Mouse (Mus musculus) heart, embryonic 16.5 days (tissue): Measurements from ENCODE around the gene Dnajb12. TPM values are rescaled to one million over a fixed set of nuclear protein-coding genes. Genes with fewer than 3 reads are reported as not detected.
A peak's percentile ranks its signal among the peaks of the same experiment; 100 is the strongest.

Experiments
- ATAC-seq: fragments of 200-750 bp; cut with Nextera tagmentation; replicated peaks from 2 replicates; pipeline ENCODE4 v1.8.0; 2017; ENCODE audit warnings: moderate number of reproducible peaks; ENCODE audit not compliant: insufficient read depth, low FRiP score; ENCODE audit errors: extremely low read depth
- H3K27ac ChIP-seq: fragments of 300-500 bp; sonication (generic); 2 replicates; pipeline ENCODE4 v1.5.1; 2014; ENCODE audit warnings: mild to moderate bottlenecking, low read length, control low read depth, moderate library complexity
- H3K27me3 ChIP-seq: fragments of 300-500 bp; sonication (generic); 2 replicates; pipeline ENCODE4 v1.6.1; 2014; ENCODE audit warnings: low read length, mixed read lengths; ENCODE audit not compliant: control insufficient read depth, insufficient read depth
- H3K36me3 ChIP-seq: fragments of 300-500 bp; sonication (generic); 2 replicates; pipeline ENCODE4 v1.6.1; 2014; ENCODE audit not compliant: control insufficient read depth, insufficient read depth
- H3K4me1 ChIP-seq: fragments of 300-500 bp; sonication (generic); 2 replicates; pipeline ENCODE4 v1.6.1; 2014; ENCODE audit warnings: low read length, mixed read lengths; ENCODE audit not compliant: control insufficient read depth, insufficient read depth
- H3K4me2 ChIP-seq: fragments of 300-500 bp; sonication (generic); 2 replicates; pipeline ENCODE4 v1.6.1; 2014; ENCODE audit warnings: low read depth, mild to moderate bottlenecking, control low read depth, low read length
- H3K4me3 ChIP-seq: fragments of 300-500 bp; sonication (generic); 2 replicates; pipeline ENCODE4 v1.5.1; 2014; ENCODE audit warnings: mild to moderate bottlenecking, control low read depth, low read length
- H3K9ac ChIP-seq: fragments of 300-500 bp; sonication (generic); 2 replicates; pipeline ENCODE4 v1.6.1; 2014; ENCODE audit warnings: low read length, control low read depth
- H3K9me3 ChIP-seq: fragments of 300-500 bp; sonication (generic); replicated peaks from 2 replicates; pipeline ENCODE4 v1.6.1; 2016; ENCODE audit warnings: low read length; ENCODE audit not compliant: control insufficient read depth
- WGBS: fragments of 180-500 bp; shearing (Covaris S2); extraction: QIAGEN DNeasy Blood & Tissue Kit; methylation state at CpG from one replicate; pipeline ENCODE4 v1.1.7; 2014; 5-methylcytosine and 5-hydroxymethylcytosine counted together
- polyA plus RNA-seq: library from polyadenylated mRNA; unstranded; fragments of >200 nt; fragmentation: Nextera tagmentation; extraction: Ambion mirVana; gene quantifications from 2 replicates; pipeline ENCODE4 v1.2.1, GENCODE M21; 2015

Dnajb12 gene
- polyA plus RNA-seq, 1 experiment from 2014 or later = 26.3 TPM

GRCm38 (mm10) chr10:59878823-59879222, 533 bp upstream of the Dnajb12 start:
- no peaks in the 10 kb centered on the region for H3K27me3 ChIP-seq
- 16% methylated on average over 5 of the region's 5 CpGs for WGBS
- no peaks in the 10 kb centered on the region for H3K9me3 ChIP-seq
- H3K4me1 ChIP-seq = peaks cover 10% of the 10 kb centered on the region
- H3K4me3 ChIP-seq = peak overlapping the region; percentile 70
- peak overlapping the region; percentile 64 for H3K9ac ChIP-seq
- no peak for ATAC-seq
- H3K27ac ChIP-seq = peak overlapping the region; percentile 98
- H3K36me3 ChIP-seq = no peaks in the 10 kb centered on the region
- peak overlapping the region; percentile 76 for H3K4me2 ChIP-seq

- Histone ChIP-seq H3K9me3 (no peaks in the 10 kb centered on the region), H3K27ac (peak overlapping the region; percentile 98), H3K4me3 (peak overlapping the region; percentile 70), H3K27me3 (no peaks in the 10 kb centered on the region), H3K36me3 (no peaks in the 10 kb centered on the region), H3K4me2 (peak overlapping the region; percentile 84), H3K4me1 (peaks cover 10% of the 10 kb centered on the region), H3K9ac (peak overlapping the region; percentile 84)
- WGBS = under 1% methylated on average over 13 of the region's 13 CpGs
- peak; percentile 63 for ATAC-seq
These were observed 652 bp downstream of the Dnajb12 start for GRCm38 (mm10) chr10:59880029-59880386.

- Histone ChIP-seq H3K9ac (peak overlapping the region; percentile 84), H3K27me3 (no peaks in the 10 kb centered on the region), H3K4me2 (peak overlapping the region; percentile 84), H3K4me3 (peak overlapping the region; percentile 70), H3K9me3 (no peaks in the 10 kb centered on the region), H3K36me3 (no peaks in the 10 kb centered on the region), H3K4me1 (peaks cover 10% of the 10 kb centered on the region), H3K27ac (no peak overlapping the region)
- no peak for ATAC-seq
- 83% methylated on average over 7 of the region's 7 CpGs for WGBS
These were observed 1.5 kb downstream of the Dnajb12 start for GRCm38 (mm10) chr10:59880837-59881236.

GRCm38 (mm10) chr10:59884327-59885173, 5.2 kb downstream of the Dnajb12 start:
- no peaks in the 10 kb centered on the region for H3K9me3 ChIP-seq
- H3K27me3 ChIP-seq = no peaks in the 10 kb centered on the region
- no peak overlapping the region for H3K27ac ChIP-seq
- peaks cover 10% of the 10 kb centered on the region for H3K4me1 ChIP-seq
- no peak overlapping the region for H3K4me2 ChIP-seq
- 89% methylated on average over 10 of the region's 10 CpGs for WGBS
- no peak for ATAC-seq
- no peak overlapping the region for H3K4me3 ChIP-seq
- no peaks in the 10 kb centered on the region for H3K36me3 ChIP-seq
- no peak overlapping the region for H3K9ac ChIP-seq

- no peak overlapping the region for H3K27ac ChIP-seq
- no peak overlapping the region for H3K4me3 ChIP-seq
- peaks cover 8% of the 10 kb centered on the region for H3K4me1 ChIP-seq
- WGBS = 82% methylated on average over 14 of the region's 14 CpGs
- H3K4me2 ChIP-seq = no peak overlapping the region
- no peaks in the 10 kb centered on the region for H3K36me3 ChIP-seq
- no peak overlapping the region for H3K9ac ChIP-seq
- H3K27me3 ChIP-seq = no peaks in the 10 kb centered on the region
- no peaks in the 10 kb centered on the region for H3K9me3 ChIP-seq
- no peak for ATAC-seq
These were observed 6.1 kb downstream of the Dnajb12 start for GRCm38 (mm10) chr10:59885174-59886080.

GRCm38 (mm10) chr10:59886081-59886466, 6.7 kb downstream of the Dnajb12 start:
- no peak overlapping the region for H3K9ac ChIP-seq
- no peaks in the 10 kb centered on the region; the same call in 1 of the 2 replicates for H3K36me3 ChIP-seq
- no peak overlapping the region for H3K4me2 ChIP-seq
- no peaks in the 10 kb centered on the region for H3K9me3 ChIP-seq
- no peak for ATAC-seq
- no peaks in the 10 kb centered on the region for H3K27me3 ChIP-seq
- no peak overlapping the region for H3K27ac ChIP-seq
- 100% methylated on average over 1 of the region's 1 CpGs for WGBS
- no peak overlapping the region for H3K4me3 ChIP-seq
- H3K4me1 ChIP-seq = peaks cover 1% of the 10 kb centered on the region

- Histone ChIP-seq H3K4me1 (no peaks in the 10 kb centered on the region; the same call in 1 of the 2 replicates), H3K9ac (no peak overlapping the region), H3K9me3 (no peaks in the 10 kb centered on the region), H3K27me3 (no peaks in the 10 kb centered on the region), H3K4me3 (no peak overlapping the region), H3K27ac (no peak overlapping the region), H3K36me3 (peaks cover 2% of the 10 kb centered on the region; the same call in 1 of the 2 replicates), H3K4me2 (no peak overlapping the region)
- ATAC-seq = no peak
- 87% methylated on average over 5 of the region's 5 CpGs for WGBS
These were observed 8.1 kb downstream of the Dnajb12 start for GRCm38 (mm10) chr10:59887432-59887831.

- Histone ChIP-seq H3K4me1 (no peaks in the 10 kb centered on the region; the same call in 1 of the 2 replicates), H3K27ac (no peak overlapping the region), H3K9ac (no peak overlapping the region), H3K27me3 (no peaks in the 10 kb centered on the region), H3K4me3 (no peak overlapping the region), H3K9me3 (no peaks in the 10 kb centered on the region), H3K4me2 (no peak overlapping the region), H3K36me3 (peaks cover 10% of the 10 kb centered on the region)
- 85% methylated on average over 7 of the region's 7 CpGs for WGBS
- no peak for ATAC-seq
These were observed 10.0 kb downstream of the Dnajb12 start for GRCm38 (mm10) chr10:59889339-59889738.
